Mouse (Mus musculus) urinary bladder, postnatal 4 days (tissue): ENCODE data around the gene Gng3.
"Not testable (repeated sequence)": the region's sequence is repeated elsewhere in the genome, so short reads cannot be mapped to it uniquely, and the experiment has no call there.

Experiments
- DNase-seq, 2 experiments: peaks; one replicate each; pipeline ENCODE4 v3.0.0; 2021 to 2022; ENCODE audit warnings: low spot score in 2 of 2

Gene Gng3

DNA sequence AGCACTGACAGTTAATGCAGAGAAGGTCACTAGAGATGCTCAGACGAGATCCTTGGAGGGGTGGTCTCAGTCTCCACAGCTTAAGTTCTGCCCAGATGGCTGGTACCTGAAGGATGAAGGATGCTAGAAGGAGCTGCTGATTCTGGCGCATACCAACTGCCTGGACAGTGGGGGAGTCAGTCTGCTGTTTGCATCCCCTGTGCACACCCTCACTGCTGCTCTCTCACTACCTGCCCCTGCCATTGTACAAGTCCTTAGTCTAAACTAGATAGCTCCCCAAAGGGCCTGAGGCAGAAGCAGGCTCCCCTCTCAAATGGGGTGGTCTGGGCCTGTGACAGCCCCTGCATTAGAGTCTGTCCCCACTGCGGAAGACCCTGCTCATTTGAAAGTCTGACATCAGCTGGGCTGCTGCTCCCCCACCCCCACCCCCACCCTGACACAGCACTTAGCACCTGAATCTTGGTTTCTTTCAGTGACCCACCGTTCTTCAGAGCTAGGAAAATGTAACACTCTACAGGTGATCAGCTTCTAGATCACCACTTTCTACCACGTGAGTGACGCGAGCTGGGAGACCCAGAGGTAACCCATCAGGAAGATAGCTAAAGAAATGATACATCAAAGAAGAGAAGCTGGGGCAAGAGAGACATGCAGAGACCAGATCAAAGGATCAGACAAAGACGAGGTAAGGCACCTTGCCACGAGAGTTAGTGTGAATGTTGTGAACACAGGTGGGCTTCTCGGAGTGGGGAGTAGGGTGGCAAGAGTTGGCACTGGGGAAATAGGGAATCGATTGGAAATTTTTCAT is at the start of gene Gng3:
TSS of gene Gng3 (minus strand) at position 92 of the 805 bp plus-strand sequence.
- no peak for DNase-seq

DNA sequence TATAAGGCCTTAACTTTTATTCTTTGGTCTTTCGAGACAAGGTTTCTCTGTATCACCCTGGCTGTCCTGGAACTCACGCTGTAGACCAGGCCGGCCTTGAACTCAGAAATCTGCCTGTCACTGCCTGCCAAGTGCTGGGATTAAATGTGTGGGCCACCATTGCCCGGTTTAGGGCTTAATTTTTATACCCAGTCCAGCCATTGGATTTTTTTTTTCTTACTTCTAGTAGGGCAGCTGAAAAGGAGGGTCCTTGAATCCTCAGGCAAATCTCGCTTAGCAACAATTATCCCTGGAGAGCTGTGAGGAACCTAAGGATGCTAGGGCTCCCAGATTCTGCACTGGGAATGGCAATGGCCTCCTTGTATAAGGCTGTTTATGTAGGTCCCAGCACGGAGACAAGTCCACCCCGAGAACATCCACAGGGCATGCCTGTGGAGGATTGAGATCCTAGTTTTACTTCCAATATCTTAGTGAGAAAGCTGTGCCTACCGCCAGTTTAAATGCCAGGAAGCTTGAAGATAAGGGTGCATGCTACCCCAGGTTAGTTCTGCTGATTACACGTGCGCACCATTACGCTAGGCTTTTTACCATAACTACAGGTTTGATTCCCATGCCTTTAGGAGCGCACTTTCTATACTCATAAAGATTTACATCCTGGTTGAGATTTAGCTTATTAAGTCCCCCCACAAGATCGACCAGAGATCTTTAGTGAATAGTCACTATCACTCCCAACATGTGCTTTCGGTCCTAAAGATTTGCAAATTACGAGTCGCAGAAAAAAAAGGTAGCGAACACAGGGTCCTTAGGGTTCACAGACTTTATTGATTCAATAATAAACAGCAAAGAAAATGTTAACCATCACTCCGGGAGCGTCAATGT is 48.8 kb upstream of the Gng3 start:
- no peak for DNase-seq

DNA sequence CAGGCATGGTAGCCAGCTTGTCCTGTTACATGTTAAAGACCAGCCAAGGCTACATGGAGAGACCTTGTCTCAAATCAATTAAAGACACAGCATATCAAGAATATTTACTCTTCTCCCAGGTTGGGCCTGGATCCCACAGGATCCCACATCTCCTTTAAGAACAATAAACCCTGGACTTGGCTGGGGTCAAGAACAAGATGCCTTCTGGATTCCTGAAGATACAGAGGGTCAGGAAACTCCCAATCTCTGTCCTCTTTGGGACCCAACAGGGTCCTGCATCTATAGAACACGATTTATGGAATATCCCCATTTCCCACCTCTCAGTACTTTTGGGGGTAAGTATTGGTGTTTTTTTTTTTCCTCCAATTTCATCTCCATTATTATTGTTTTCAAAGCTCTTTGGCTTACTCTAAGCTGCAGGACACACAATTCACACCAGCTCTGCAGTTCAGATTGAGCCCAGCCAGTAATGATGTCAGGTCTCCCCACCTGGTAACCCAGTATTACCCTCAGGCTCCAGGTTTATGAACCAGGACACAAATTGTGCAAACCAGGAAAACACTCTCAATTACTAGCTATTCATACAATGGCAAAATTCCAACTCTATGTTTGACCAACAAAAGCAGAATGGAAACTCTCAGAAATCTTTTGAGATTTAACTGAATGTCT is 48.1 kb upstream of the Gng3 start:
- DNase-seq, result no peak

DNA sequence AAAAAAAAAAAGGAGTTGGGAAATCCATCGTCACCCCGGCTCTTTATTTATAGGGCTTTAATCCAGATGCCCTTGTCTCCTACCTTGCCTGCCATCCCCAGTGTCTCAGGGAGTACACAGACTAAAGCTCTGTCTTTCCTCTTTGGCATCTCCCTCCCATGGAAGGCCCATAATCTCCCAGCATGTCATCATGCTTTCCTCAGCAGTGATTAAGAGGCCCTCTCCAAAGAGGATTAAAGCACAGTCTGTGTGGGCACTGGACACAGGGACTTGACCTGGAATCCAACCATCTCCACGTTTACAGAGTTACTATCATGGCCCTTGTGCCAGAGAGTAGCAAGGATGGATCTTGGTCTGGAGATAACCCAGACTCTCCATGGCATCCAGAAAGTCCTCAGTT is 44.6 kb upstream of the Gng3 start, which contains the start of the genes Lbhd1 and Gm49403:
TSS of gene Lbhd1 (plus strand) at position 117 of the 400 bp plus-strand sequence.
TSS of gene Gm49403 (plus strand) at position 315 of the 400 bp plus-strand sequence.
- no peak for DNase-seq

DNA sequence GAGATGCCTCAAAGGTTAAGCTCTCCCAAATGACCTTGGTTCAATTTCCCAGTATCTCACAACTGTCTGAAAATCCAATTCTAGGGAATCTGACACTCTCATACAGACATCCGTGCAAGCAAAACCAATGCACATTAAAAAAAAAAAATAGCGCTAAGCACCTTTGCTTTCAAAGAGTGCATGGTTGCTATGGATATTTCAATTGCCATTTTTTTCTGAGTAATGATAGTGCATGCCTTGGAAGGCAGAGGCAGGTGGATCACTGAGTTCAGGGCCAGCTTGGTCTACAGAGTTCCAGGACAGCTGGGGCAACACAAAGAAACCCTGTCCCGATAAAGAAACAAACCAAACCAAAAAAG is 42.0 kb upstream of the Gng3 start:
- no peak for DNase-seq

DNA sequence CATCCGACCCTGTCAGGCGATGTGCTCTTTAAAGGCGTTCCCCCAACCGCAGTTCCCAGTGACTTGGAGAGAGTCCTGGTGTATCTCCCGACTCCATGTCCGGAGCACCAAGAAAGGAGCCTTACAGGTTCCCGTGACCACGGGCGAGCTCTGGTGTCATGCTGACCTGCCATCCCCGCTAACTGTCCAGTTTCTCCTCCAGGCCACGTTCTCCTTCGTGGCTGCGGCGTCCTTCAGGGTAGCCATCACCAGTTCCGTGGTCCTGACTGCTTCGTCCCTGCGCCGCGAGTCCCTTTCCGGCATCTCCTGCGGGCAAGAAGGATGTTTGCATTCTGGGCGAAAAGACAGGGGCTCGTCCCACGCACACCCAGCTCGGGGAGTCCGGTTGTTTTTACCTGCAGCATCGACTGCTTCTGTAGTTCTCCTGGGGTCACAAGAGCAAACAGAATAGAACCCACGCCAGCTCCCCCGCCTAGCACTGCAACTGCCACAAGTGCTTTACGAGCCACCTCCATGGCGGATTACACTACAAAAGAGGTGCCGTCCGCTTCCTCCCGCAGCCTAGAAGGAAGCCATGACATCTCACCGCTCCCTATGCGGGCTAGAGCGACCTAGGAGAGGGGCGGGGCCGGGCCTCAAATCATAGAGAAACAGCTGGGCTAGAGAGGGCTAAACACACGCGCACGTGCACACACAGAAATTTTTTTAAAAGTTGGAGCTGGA is 41.5 kb upstream of the Gng3 start, which contains the start of gene Uqcc3:
TSS of gene Uqcc3 (minus strand) at position 613 of the 723 bp plus-strand sequence.
- peak; percentile 85 to 87 for DNase-seq

DNA sequence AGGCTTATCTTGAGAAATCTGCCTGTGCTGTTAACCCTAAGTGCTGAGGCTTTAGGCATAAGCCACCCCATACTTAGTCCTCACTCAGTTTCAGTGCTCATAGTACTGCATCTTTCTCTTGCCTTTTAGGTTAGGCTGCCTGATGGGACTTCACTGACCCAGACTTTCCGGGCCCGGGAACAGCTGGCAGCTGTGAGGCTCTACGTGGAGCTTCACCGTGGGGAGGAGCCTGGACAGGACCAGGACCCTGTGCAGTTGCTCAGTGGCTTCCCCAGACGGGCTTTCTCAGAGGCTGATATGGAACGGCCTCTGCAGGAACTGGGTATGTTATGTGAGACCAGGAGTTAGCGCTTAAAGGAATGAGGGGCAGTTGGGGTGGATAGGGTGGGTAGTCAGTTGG is 36.0 kb upstream of the Gng3 start:
- no peak for DNase-seq

DNA sequence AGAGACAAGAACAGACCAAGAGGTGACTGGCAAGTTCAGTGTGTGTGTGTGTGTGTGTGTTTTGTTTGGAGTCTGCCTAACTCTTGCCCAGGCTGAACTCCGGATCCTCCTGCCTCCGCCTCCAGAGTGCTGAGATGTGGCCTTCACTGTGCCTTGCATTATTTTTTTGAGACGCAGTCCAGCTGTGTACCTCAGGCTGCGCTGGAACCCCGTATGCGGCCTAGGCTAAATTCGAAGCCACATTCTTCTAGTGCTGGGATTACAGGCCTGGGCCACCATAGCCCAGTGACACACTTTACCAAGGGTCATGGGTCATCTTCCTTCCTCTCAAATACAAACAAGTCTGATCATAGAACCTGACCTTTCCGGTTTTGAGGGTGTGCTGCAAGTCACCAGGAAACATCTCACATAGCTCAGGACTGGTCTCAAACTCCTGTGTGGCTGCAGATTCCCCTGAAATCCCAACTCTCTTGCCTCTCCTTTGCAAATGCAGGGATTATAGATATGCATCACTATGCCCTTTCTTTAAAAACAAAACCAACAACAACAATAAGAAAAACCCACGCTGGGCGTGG is 33.4 kb upstream of the Gng3 start:
- DNase-seq, result no peak

DNA sequence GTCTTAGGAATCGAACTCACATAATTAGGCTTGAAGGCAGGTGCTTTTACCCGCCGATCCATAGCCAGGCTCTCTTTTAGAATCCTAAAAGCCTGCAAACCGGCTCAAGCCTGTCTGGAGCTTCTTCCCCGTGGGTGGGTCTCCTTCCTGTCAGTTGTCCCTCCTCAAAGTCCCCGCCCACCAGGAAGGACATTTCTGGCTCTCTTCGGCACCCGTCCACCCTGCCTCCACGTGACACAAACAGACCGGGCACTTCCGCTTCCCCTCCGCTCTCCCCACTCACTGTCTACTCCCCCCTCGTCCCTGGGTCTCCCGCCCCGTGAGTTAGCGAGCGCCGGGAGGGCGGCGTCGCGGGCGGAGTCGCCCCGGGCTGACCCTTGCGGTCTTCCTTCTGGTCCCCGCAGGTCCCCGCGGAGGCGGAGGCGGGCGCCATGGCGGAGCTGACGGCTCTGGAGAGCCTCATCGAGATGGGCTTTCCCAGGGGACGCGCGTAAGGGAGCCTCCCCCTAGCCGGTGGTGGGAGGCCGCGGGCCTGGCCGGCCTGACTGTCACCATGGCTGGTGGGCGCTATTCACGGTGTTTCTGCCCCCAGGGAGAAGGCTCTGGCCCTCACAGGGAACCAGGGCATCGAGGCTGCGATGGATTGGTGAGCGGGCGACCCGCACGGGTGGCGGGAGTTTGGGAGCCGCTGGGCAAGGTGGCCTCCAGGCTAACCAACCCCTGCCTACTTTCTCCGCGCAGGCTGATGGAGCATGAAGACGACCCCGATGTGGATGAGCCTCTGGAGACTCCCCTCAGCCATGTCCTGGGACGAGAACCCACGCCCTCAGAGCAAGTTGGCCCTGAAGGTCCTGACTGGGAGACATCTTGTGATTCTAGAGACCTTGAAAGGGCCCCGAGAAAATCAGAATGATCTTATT is 32.5 kb upstream of the Gng3 start, which contains the start of gene Ubxn1:
TSS of gene Ubxn1 (plus strand) at position 230 of the 920 bp plus-strand sequence.
- DNase-seq, result peak; percentile 96 to 97

DNA sequence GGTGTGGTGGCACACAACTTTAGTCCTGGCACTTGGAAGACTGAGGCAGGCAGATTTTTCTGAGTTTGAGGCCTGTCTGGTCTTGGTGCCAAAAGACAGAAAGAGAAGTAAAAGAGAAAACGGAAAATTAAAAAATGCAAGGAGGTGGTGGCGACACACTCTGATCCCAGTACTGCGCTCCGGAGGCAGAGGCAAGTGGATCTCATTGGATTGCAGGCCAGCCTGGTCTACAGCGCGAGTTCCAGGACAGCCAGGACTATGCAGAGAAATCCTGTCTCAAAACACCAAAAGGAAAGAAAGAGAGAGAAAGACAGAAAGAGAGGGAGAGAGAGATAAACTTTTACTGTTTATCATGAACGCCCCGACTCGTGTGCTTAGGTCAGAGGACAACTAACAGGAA is 31.8 kb upstream of the Gng3 start:
- DNase-seq, result no peak

DNA sequence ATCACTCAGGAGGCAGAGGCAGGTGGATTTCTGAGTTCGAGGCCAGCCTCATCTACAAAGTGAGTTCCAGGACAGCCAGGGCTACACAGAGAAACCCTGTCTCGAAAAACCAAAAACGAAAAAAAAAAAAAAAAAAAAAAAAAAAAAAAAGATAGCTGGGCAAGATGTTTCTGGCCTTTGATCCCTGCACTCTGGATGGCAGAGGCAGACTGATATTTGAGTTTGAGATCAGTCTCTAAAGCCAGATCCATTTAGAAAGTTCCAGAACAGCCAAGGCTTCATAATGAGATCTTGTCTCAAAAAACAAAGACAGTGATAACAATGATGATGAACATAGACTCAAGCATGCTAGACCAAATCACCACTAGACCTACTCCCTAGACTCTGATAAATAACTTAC is 31.4 kb upstream of the Gng3 start:
- DNase-seq, result not testable (repeated sequence)

DNA sequence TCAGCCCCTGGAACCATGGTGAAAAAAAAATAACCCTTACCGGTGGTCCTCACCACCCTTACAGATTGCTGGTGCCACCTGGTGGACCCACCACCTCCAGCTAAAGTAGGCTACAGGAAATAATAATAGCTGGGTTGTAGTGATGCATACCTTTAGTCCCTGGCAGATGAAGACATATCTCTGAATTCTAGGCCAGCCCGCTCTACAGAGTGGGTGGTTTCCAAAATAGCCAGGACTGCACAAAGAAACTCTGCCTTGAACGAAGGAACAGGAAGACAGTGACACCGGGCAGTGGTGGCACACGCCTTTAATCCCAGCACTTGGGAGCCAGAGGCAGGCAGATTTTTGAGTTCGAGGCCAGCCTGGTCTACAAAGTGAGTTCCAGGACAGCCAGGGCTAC is 25.3 kb upstream of the Gng3 start:
- no peak for DNase-seq

DNA sequence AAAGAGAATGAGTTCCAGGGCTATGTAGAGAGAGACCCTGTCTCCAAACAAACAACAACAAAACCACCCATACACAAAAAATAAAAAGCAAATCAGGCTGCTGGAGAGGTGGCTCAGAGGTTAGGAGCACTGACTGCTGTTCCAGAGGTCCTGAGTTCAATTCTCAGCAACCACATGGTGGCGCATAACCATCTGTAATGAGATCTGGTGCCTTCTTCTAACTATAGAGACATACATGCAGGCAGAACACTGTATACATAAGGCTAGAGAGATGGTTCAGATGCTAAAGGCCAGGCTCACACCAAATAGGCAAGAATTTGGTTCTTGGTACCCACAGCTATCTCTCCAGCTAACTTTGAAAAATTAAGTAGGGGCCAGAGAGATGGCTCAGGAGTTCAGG is 20.0 kb upstream of the Gng3 start:
- DNase-seq, result no peak

DNA sequence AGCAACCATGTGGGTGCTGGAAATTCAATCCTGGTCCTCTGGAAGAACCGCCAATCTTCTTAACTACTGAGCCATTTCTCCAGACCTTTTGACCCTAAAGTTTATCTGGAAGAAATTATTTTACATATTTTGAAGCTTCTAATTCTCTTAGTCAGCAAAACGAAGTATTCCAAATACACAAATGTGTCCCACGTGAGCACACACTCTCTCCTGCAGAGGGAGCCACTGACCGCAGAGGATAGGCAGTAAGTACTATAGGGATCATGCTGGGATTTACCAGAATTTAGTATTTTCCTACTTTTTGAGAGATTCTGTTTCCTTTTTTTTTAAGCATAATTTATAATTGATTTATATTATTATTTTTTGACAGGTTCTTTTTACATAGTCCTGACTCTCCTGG is 18.7 kb upstream of the Gng3 start:
- no peak for DNase-seq

DNA sequence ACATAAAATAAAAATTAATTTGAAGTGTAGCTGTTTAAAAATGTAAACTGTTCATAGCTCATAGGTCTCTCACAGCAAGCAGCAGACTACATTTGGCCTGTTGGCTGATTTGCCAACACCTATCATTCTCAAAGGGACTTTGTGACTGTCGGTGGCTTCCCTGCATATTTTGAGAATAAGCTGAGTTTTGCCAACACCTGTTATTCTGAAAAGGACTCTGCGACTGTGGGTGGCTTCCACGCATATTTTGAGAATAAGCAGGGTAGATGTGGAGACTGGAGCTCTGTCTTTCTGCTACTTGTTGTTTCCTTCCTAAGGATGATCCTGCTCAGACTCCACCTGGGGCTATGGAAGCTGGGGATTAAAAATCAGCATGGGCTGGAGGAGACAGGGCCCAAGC is 14.1 kb upstream of the Gng3 start:
- no peak for DNase-seq

DNA sequence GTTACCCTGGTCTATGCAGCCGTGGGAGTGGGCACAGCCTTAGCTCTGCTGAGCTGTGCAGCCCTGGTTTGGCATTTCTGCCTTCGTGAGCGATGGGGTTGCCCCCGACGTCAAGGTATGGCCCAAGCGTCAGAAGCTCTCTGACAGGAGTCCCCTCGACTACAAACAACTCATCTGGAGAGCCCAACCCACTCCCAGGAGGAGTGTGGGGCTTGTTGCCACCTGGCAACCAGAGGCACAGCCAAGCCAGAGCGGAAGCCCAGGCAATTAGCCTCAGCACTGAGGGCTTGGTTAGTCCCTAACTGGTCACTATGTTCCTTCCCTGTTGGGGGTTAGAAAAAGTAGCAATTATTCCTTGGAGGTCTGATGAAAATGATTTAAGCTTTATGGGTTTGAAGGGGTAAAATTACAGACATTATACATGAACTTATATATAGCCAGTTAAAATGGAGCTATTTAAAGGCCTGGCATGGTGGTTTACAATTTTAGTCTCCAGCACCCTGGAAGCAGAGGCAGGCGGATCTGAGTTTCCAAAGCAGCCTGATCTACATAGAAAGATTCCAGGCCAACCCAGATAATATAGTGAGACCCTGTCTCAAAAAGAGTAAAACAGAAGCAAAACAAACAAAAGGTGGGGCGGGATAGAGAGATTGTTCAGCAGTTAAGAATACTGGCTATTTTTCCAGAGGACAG is 13.4 kb upstream of the Gng3 start:
- no peak for DNase-seq

DNA sequence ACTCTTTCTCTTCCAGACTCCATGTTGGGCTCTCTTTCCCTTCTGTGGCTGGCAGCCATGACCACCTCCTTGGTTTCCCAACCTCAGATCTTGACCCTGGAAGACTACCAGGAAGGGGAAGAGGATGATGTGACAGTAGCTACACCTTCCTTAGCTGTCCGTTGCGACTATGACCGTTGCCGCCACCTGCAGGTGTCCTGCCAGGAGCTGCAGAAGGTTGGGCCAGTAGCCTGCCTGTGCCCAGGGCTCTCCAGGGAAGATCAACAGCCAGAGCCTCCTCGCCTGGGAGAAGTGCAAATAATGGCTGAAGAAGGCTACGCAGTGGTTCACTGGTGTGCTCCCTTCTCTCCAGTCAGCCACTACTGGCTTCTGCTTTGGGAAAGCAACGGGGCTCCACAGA is 12.6 kb upstream of the Gng3 start:
- DNase-seq, result no peak

DNA sequence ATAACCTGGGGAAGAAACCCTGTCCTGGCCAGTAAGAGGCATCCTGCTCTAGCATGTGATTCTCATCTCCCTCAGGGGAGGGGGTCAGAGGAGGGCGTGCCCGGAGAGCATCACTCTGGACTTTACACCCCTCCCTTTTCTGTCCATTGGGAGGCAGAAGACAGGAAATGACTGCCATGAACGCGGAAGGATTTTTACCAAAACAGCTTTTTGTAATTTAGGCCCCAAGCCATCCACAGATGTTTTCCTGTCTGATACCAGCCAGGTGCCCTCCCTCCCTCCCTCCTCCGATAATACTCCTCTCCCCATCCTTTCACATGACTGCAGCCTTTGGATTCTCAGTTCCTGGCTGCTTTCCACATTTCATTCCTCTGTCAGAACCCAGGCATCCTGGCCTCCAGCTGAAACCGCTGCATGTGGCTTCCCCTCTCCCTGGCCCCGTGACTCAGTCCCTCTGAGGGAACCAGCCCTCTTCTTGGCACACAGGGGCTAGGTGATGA is 11.5 kb upstream of the Gng3 start, which contains the start of gene Lrrn4cl:
TSS of gene Lrrn4cl (plus strand) at position 367 of the 500 bp plus-strand sequence.
- peak; percentile 57 to 67 for DNase-seq

DNA sequence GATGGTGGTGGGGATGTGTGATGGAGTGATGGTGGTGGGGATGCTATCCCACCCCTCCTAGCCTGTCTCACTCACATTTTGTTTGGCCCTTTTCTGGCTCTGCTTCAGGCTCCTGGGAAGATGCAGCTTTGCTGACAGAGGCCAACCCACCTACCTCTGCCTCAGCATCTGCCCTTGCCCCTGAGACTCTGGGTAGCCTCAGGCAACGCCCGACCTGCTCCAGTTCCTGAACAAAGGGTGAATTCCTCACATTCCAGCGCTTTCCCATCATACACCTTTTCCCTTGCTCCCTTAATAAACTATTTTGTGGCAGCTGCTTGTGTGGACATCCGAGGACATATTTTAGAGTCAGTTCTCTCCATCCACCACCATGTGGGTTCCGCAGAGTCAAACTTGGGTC is 9.4 kb upstream of the Gng3 start:
- DNase-seq, result no peak
